Mouse (Mus musculus) MN1 (cell line): ENCODE results near the gene Sema6b.

Experiments used
- DNase-seq: peaks from one replicate; pipeline ENCODE4 v3.0.0-alpha.2; 2016; ENCODE audit warnings: low spot score

Gene Sema6b

DNA sequence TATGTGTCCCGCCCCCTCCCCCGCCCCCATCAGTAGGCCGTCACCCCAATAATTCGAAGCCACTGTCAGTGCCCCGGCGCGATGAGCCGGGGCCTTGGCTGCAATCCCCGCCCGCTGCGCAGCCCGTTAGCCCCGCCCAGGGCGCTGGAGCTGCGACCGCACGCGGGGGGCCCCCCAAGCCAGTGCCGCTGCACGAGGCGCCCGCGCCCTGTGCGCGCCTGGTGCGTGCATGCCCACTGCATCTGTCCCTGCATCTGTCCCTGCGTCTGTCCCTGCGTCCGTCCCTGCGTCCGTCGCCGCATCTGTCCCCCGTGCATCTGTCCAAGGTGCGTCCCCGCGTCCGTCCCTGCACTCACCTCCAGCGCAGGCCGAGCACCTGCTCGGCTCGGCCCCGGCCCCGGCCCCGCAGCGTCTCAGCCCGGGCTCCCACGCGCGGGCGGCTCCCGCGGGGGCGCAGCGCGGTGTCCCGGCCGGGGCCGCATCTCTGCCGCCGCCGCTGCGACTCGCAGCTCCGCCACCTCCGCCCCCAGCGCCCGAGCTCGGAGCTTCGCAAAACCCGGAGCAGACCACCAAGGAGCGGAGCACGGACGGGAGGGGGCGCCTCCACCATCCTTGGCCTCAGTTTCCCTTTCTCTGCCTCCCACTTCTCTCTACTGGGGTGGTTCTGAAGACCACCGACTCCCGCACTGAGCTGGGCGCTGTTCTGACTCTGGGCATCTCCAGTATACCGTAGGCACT, at the start of gene Sema6b:
Sema6b (minus strand) TSS at position 486 of the 738 bp plus-strand sequence.
- peak; percentile 62 for DNase-seq

DNA sequence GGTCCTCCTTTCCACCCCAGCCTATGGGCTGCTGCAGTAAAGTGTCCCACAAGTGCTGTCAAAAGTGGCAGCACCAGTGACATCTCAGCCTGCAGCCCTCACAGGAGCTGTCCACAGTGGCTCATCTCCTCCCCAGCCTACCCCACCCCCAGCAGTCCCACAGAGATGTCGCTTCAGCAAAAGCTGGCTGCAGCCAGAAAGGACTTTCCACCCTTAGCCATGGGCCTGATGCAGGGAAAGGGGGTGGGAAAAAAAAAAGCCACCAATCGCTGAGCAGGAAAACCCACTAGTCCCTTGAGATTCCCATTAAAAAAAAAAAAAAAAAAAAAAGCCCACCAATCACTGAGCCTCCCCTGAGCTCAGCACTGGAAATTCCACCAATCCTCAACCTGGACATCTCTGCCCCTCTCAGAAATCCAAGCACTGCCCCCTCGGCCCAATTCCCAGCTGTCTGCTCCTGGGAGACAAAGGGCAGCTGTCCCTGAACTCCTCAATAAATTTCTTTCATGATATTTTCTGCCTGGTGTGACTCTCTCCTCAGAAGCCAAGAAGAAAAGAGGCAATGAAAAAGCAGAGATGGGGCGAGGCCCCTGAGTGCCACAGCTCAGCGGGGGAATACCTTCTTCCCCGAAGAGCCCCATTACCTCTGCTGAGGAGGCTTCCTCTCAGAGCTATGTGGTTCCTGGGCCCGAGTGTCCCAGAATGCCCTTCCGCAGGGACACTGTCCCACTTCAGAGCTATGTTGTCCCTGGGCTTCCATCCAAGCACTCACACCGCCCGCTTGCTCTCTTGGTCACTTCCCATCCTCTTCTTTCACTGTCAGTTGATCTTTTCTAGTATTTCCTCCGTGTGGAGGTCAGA, 45.4 kb upstream of the Sema6b start:
- DNase-seq, result peak; percentile 92

DNA sequence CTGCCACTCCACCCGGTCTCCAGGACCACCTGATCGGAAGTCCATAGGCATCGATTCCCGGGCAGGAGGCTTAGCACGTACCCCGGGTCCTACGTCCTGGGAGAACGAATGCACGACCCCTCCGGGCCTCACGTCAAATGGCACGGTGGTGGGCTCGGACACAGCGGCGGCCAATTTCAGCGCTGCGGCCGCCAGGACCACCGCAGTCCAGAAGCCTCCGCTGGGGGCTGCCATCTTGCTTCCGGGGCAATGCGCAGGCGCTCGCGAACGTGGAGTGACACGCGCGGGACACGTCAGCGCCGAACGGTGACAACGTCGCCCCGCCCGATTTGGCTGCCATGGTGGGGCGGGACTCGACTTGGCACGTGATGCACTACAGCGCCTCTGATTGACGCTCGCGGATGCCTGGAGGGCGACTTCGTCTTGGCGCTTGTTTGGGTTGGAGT, 43.5 kb upstream of the Sema6b start, which contains the start of gene Mydgf:
Mydgf (minus strand) TSS at position 263 of the 446 bp plus-strand sequence.
- DNase-seq, result peak; percentile 97

DNA sequence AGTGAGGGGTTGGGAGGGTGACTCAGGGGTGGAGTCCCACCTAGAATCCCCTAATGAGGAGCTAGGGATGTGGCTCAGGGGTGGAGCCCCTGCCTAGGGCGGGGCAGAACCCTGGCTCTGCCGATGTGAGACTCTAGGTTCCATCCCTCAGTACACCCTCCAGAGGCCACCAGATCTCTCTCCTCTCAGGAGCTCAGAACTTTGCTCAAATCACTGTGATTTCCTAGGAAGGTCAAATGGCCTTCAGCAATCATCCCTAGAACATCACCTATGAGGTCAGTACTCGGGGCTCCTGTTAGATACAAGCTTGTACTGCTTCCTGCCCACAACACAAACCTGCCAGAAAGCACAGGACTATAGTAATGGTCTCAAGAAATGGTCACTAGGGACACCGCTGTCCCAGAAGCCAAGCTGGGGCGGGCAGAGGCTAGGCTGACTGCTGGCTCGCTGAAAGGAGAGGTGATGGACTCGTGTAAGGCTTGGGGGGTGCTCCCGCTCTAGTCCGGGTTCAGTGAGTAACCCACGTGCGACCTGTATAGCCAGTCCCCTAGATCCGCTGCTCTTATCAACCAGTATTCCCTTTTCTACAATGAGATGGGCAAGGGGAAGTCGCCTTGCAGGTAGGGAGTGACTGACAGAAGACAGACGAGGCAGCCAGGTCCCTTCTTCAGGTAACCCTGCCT, 43.0 kb upstream of the Sema6b start:
- DNase-seq, result peak; percentile 60

DNA sequence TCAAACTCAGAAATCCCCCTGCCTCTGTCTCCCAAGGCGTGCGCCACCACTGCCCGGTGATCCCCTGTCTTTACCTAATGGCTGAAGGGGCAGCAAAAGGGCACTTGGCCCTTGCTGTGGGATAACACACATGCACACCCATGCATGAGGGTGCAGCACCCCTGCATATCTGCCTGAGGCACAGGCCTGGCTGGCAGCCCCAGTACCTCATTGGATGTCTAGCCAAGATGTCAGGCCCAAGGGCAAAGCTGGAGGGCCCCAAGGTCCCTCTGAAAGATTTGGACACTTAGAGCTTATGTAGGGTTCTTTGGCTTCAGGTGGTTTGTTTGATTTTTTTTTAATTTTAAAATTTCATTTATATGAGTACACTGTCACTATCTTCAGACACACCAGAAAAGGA, 35.3 kb upstream of the Sema6b start:
- no peak for DNase-seq

DNA sequence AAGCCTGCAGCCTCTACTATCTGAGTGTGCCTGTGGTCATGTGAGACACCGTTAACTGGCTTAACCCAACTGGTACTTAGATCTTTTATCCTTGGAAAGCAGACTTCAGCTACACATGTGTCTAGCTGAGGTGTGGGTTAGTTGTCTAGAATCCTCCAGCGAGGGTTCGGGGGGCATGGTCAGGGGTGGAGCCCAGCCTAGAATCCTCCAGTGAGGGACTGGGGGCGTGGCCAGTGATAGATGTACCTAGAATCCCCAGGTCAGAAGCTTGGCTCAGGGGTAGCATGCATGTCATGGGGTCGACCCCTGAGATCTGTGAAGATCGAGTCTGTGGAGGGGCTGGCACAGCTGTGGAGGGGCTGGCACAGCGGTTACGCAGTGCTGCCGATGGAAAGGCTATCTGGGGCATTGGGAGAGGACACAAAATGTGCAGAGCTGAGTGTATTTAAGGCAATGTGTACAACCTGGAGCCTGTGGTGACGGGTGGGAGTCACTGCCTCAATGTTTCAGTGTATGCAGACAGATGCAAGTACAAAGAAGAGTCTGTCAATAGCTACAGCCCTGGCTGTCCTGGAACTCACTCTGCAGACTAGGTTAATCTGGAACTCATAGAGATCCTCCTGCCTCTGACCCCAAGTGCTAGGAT, 33.4 kb upstream of the Sema6b start:
- no peak for DNase-seq

DNA sequence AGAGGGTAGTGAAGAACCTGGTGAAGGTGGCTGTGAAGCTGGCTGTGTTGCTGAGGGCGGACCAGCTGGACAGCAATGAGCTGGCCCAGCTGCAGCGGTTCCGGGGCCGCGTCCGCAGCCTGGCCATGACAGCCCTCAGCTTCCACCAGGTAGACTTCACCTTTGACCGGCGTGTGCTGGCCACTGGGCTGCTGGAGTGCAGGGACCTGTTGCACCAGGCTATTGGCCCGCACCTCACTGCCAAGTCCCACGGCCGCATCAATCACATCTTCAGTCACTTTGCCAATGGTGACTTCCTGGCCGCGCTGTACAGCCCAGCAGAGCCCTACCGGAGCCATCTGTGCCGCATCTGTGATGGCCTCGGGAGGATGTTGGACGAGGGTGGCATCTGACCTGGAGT, 31.7 kb upstream of the Sema6b start:
- DNase-seq, result no peak

DNA sequence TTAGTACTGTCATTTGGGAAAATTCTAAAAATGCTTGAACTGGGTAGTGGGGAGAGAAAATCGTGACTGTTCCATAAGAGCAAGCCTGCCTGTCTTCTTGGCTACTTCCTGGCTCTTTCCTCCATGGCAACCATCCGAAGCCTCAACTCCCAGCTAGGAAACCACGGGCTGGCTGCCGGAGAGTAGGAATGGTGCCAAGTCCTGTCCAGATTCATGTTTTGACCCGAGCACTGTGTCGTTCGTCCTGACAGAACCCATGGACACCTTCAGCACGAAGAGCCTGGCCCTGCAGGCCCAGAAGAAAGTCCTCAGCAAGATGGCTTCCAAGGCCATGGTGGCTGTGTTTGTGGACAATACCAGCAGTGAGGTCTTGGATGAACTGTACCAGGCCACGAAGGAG, 31.3 kb upstream of the Sema6b start:
- no peak for DNase-seq

DNA sequence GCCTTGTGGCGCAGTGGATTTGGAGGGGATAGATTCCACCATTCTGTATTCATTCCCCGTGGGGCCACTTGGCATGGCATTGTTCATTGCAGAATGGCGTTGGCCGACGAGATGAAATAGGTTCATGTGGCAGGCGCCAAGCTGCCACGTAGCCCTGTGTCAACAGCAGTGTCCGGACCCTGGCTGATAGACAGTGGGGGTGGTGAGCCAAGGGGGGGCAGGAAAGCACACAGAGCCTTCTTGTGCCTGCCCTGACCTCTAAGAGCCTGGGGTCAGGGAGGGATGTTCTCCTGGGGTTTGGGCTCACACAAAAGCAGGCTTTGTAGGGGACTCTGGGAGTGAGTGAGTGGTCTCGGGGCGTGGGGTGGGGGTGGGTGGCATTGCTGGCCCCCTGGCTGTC, 30.5 kb upstream of the Sema6b start:
- DNase-seq, result no peak

DNA sequence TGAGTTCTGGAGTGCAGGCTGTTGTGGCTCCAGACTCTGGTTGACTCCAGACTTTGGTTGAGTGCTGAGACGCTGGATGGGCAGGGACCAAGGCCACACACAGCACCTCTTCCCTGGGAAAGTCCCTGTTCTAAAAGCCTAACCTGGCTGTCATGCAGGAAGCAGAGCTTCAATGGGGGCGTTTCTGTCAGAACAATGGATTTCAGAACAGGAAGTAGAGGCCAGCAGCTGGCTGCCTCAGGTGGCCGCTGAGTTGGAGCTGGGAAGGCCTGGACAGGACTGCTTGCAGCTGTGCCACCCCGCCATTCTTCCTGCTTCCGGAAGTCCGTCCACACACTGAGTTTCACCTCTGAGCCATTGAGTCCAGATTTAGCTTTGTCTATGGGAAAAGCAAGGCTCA, 29.7 kb upstream of the Sema6b start:
- DNase-seq, result no peak

DNA sequence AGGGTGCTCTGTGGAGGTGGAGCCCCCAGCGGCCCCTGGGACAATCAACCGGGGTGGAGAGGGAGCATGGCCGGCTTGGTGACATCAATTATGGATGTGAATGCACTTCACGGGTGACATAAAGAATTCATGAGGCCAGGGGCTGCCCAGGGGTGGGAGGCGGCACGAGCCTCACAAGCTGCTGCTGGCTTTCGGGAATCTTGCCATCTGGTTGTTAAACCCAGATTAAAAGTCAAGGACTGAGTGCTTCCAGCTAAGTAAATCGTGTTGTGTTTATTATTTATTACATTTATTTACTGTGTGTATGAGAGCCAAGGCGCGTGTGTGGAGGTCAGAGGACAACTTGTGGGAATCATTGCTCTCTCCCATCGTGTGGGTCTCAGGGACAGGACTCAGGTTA, 25.5 kb upstream of the Sema6b start:
- no peak for DNase-seq

DNA sequence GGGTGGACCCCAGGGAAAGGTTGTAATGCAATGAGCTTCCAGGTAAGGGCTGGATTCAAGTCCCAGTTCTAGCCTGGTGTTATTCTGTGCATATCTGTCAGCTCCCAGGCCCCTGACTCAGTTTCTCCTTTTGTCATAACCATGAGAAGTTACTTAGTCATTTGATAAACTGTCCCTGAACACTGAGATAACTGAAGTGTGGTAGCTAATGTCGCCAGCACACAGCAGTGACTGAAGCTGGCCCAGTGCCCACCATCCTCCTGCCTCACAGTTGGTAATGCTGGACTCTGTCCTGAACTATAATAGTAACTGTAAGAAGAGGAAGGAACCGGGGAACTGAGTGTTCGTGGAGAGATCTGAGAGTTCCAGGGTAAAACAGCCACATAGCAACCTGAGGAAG, 24.4 kb upstream of the Sema6b start:
- no peak for DNase-seq

DNA sequence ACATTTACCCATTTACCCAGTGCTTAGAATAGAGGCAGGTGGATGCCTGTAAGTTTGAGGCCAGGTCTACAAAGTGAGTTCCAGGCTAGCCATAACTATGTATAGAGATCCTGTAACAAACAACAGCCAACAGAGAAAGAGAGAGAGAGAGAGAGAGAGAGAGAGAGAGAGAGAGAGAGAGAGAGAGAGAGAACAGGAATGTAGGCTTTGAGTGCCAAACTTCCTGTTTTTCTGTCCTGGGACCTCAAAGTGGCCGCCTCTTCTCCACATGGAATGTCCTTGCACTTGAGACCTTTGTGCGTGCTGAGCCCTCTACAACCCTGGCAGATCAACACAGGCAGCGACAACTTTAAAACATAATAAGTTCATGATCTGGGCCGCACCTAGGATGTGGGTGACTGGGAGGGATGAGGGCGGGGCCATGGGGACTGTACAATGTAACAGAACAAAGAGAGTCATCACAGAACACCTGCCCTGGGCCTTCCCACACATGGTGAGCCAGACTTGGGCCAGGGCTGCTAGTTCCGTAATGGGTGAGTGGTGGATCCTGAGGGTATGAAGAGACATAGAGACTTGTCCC, 23.5 kb upstream of the Sema6b start:
- DNase-seq, result no peak

DNA sequence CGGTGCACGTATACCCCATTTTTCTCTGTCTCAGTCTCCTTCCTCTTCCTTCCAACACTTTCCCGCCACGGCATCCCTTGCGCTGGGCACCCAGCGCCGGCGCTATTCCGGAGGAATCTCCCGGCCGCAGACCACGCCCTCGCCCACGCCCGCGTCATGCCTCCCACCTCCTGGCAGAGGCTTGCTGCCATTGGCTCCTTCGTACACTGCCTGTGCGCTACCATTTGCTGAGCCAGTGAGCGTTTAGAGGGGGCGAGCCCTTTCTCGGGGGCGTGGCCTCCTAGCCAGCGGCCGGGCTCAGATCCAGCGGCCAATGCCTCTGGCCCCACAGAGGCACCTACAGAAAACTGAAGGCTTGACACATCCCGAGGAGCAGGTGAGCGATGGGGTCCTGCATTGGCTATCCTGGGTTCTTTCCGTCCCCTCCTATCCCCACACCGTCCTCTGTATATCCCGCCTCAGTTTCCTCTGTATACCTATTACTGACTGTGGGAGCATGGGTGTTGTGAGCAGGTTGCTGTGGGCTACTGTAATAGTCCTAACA, 22.2 kb upstream of the Sema6b start, which contains the start of gene Tnfaip8l1:
Tnfaip8l1 (plus strand) TSS at position 247 of the 544 bp plus-strand sequence.
- peak; percentile 97 for DNase-seq

DNA sequence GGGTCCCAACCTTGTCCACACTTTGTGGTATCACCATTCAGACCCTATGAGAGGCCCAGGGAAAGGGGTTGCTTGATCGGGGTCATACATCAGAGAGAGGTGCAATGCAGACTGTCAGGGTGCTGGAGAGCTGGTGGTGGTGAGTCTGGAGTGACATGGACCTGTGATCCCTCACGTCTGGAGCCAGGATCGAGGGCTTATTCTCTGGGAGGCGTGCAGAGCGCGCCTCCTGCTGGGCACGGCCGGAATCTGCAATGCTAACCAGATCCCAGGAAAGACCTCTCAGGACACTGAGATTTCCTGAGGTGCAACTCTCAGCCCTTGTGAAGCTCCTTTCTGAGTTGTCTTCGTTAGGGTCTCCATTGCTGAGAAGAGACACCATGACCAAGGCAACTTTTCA, 19.6 kb upstream of the Sema6b start:
- peak; percentile 90 for DNase-seq

DNA sequence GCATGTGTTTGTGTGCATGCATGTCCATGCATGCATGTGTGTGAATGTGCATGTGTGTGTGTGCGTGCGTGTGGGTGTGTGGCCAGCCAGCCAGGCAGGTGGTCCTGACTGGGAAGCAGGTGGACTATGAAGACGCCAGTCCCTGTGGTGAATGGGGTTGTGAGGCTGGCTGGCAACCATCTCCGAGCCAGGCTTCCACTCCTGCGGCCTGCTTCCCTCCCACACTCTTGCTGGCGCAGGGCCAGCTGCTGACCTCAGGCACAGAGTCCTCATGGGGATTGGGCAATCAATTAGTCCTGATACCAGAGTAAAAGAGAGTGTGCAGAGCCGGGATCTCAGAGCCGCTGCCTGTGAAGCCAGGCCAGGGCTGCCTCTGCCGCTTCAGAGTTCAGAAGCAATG, 13.5 kb upstream of the Sema6b start:
- peak; percentile 99 for DNase-seq

DNA sequence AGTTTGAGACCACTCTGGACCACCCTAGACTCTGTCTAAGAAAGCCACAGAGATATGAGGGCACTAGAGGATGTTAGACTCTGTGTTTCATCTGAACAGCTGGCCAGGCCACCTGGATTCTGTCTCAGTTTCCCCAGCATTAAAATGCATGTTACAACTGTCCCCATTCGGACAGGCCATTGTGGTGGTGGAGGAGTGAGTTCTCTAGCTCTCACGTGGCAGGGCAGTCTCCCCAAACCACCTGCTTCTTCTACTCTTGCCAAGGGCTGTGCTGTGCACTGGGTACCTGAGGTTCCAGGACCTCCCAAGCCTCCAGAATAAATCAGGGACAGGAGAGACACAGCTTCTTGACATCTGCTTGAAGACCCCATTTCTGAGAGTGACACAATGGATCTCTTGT, 9.8 kb upstream of the Sema6b start:
- no peak for DNase-seq

DNA sequence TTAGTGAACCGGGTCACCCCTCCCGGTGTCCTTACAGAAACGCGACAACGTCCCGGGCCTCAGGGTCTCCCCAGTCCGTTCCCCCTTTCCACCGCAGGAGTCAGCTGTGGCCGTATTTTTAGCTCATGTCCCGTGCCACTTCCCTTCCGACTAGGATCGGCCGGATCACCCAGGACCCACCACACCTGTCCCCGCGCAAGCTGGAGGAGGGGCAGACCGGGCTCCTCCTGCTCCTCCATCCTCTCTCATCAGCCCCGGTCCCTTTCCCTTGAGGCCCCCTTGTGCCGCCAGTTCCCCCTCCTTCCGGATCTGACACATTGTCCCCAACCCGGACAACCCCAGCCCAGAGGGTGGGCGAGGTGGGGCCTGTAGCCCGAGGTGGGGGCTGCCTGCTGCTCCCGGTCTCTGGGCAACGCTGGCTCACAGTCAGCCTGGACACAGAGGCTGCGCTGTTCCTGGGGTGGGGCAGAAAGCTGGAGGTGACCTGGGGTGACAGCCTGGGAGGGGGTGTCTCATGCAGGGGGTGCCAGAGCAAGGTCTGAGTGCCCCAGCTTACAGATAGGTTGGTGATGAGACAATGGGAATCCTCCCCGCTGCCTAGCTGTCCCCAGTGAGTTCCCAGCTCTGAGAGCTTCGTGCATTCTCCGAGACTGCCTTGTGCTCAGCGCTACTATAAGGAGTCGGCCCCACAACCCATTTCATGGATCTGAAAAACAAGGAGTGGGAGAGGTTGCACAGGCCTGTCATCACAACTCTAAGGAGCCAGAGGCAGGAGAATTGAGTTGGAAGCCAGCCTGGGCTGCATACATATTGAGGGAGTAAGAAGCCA, 8.9 kb upstream of the Sema6b start:
- no peak for DNase-seq

DNA sequence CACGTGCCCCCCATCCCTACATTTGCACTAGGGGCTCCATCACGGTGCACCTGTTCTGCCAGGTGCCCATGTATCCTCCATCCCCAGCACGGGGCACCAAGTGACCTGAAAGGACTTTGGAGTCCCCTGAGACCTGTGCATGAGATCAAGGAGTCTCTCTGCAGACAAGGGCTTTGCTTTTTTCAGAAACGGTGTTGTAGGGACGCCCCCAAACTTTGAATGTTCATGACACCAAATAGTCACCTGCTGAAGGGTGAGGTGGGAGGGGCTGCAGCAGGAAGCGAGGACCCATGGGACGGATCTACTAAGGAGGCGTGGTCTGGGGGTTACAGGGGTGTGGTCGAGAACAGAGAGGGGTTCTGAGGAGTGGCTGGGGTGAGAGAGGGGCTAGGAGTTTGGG, 8.1 kb upstream of the Sema6b start:
- no peak for DNase-seq

DNA sequence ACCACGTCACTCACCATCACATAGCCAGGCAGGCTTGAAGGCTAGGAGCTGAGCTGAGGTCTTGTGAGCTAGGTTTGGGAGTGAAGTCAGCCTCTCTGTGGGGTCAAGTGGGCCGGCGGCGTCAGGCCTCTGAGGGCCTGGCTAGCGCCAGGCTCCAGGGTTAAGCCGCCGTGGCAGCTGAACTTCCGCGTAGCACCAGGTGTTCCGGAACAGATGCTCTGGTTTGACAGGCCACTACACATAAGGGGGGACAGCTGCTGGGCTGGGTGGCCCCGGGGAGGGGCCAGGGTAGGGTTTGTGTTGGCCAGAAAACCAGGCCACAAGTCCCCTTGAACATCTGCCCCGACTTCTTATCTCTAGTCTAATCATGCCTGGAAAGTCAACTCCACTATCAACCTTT, 7.3 kb upstream of the Sema6b start:
- DNase-seq, result no peak

DNA sequence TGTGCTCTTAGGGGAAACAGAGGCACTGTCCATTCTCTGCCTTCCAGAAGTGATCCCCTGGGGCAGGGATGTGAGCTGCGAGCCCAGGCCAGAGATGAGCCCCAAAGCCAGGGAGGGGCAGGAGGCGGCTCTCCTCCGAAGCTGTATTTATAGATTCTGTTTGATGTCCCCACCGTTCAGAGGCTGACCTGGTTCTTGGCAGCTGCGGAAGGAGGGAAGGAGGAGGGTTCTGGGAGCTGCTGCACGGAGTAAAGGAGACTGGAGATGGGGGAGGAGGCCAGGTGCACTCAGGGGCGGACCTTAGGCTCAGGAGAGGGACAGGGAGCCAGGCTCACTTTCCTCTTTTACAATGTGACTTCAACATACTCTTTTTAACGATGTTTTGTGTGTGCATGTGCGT, 6.0 kb upstream of the Sema6b start:
- DNase-seq, result no peak
